Mouse (Mus musculus) adrenal gland (tissue): ENCODE results near the gene Rinl.

Experiments
- intact Hi-C: fragments of 180-260 bp; cut with DNase I; formaldehyde crosslinking; loops from one replicate; pipeline ENCODE4 v1.15.1; 2025

The Rinl gene

DNA sequence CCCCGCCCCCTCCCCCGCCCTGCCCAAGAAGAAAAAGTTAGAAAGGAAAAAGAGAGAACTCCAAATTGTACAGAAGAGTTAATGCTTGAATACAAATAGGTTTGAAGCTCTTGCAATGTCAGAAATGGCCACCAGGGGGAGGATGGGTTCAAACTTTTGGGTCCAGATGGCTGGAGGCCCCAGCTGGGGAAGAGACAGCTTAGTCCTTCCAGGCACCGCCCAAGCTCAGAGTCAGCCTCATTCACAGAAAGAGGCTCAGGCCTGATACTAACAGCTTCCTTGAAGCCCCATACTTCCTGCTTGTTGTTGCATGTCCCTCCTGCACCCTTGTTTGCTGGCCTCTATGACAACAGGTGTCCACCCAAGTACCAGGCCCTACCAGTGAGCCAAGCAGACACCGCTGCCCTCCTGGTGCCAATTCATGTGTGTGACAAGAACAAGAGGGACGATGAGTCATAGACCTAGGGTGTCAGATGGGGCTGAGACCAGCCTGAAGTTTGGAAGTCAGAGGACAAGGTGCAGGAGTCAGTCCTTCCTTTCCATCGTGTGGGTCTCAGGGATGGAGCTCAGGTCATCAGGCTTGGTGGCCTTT is 8.6 kb upstream of the Rinl start:
- intact Hi-C loops: loop anchor here (5.0 to 10.0 kb wide), 2 partner anchors 87 to 255 kb away; no protein-coding TSS in a partner anchor

DNA sequence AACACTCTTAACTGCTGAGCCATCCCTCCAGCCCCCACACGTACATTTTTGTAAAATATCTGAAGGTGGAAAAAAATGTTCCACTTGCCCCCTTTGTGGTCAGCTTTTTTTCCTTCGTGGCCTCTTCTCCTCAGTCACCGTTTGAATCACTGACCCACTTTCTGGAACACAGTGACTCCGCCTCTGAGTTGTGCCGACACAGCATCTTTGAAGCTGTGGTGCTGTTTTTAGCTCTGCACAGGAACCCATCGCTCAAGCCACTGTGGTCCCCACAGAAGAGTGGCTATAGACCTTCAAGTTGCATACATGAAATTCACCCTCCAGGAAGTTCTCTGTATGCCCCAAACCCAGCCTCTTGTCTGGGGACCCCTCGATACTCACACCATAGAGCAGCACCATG is 7.9 kb upstream of the Rinl start:
- intact Hi-C loops: loop anchor here (5.0 to 10.0 kb wide), 2 partner anchors 86 to 254 kb away; no protein-coding TSS in a partner anchor

DNA sequence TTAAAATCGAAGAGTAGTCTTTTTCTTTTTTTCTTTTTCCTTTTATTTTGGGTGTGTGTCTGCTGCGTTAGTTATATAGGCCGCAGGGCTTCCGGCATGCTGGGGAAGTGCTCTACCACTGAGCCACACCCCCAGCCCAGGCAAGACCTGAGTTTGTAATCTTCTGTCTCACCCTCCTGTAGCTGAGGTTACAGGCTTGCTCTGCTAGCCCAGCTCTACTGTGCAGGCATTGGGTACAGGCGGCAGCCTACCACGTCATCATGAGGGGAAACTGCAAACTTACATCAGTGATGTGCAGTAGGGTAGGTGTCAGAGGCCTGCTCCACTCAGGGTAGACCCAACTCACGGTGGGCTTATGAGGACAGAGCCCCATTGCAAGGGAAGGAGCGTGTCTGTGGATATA is 7.5 kb upstream of the Rinl start:
- intact Hi-C loops: loop anchor here (5.0 to 10.0 kb wide), 2 partner anchors 86 to 254 kb away; no protein-coding TSS in a partner anchor

- intact Hi-C loops: loop anchor here (5.0 to 10.0 kb wide), 2 partner anchors 187 to 250 kb away; no protein-coding TSS in a partner anchor
Observed at GRCm38 (mm10) chr7:28785161-28785560, 3.6 kb upstream of the Rinl start.

- intact Hi-C loops: loop anchor here (5.0 to 10.0 kb wide), 2 partner anchors 184 to 247 kb away; no protein-coding TSS in a partner anchor
Observed at GRCm38 (mm10) chr7:28787884-28788283, 885 bp upstream of the Rinl start.

- intact Hi-C loops: loop anchor here (5.0 to 10.0 kb wide), 2 partner anchors 183 to 246 kb away; no protein-coding TSS in a partner anchor
Observed at GRCm38 (mm10) chr7:28789235-28789634, 466 bp downstream of the Rinl start.

DNA sequence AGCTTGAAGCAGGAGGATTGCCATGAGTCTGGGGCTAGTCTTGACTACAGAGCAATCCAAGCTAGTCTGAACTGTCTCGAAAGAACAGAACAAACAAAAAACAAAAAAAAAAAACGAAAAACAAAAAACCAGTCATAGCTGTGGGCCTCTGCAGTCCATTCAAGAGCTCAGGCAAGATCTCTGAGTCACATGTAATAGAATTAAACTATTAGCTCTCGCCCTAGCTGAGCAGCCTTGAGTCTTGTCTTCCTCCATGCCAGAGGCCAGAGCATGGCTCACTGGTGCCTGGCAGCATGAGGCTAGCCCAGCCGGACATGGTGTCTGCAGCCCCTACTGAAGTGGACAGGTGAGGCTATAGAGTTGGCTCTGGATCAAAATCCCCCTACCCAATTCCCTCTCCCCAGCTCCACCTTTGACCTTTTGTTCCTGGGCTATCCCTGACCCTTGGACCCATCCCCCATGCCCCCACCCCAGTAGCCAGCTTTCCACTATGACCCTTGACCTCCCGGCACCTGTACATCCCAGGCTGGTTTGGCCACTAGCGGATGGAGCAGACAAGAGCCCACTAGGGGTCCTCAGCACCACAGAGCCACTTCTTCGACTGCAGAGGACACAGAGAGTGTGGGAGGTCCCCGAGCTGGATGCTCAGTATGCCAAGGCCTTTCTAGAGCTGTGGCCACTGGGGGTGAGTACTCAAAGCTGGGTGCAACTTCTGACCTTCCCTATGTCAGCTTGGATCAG is 1.5 kb downstream of the Rinl start:
- intact Hi-C loops: no loop called here

DNA sequence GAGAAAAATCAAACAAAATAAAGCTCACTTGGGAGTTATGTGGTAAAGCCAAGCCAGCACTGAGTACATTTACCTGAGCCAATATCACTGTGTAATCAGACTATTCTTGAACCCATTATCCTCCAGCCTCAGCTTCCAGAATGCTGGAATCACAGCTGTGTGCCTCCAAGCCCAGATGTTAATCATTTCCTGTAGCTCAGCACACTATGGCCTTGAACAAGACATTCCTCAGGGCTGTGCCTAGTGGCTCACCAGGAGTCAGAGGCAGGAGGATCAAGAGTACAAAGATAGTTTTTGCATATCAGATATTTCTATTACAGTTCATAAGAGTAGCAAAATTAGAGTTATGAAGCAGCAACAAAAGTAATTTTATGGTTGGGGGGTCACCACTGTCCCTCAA is 2.9 kb downstream of the Rinl start:
- intact Hi-C loops: no loop called here

- intact Hi-C loops: no loop called here
Observed at GRCm38 (mm10) chr7:28792391-28793185, 3.8 kb downstream of the Rinl start.

GRCm38 (mm10) chr7:28793834-28794233 is 5.1 kb downstream of the Rinl start:
- intact Hi-C loops: no loop called here

DNA sequence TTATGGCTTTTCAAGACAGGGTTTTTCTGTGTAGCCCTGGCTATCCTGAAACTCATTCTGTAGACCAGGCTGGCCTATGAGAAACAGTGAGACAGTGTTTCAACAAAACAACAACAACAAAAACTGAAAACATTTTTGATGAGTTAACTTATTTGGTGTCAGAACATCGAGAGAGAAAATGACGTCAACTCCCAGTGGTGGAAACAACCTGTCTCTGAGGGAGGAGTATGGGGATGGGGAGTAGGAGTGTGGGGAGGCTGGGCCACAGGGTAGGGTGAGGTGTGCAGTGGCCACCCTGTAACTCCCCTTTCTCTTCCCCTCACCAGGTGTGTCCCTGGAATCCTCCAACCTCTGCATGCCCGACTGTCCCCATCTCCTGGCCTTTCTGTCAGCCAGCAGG is 5.7 kb downstream of the Rinl start:
- intact Hi-C loops: no loop called here

DNA sequence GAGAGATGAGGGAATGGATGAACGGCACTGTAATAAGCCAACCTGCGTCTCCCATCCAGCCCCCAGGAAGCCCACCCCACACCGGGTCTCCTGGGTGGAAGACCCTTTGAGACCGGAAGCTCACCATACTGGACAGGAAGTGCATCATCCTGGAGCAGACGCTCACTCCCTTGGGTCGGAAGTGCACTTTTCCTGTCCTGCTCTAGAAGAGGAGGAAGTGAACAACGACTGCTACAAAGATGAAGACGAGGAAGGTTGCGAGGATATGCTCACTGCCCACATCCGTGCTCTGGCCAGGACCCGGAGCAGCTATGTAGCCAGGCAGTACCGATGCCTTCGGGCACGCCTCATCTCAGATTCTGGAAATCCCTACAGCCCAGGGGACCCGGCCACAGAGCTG is 7.1 kb downstream of the Rinl start:
- intact Hi-C loops: no loop called here

GRCm38 (mm10) chr7:28796562-28796975 is 7.8 kb downstream of the Rinl start:
- intact Hi-C loops: no loop called here

- intact Hi-C loops: loop anchor here (2.0 kb wide), 1 partner anchor 67 kb away; no protein-coding TSS in a partner anchor
Observed at GRCm38 (mm10) chr7:28799994-28800393, 11.2 kb downstream of the Rinl start.

DNA sequence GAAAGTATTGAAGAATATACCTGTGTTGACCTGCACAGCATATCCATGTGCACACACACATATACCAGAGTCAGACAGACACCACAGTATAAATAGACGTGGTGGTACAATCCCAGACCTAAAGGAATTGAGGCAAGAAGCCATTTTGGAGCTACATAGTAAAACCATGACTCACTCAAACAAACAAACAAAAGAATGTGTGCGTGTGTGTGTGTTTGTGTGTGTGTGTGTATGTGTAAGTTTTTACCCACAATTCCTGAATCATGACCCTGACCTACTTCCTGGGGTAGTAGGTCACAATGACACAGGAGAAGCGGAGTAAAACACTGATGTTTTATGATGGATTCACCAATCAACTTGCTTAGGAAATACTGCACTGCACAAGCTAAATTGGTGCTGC is 12.7 kb downstream of the Rinl start:
- intact Hi-C loops: no loop called here

GRCm38 (mm10) chr7:28801901-28802670 is 13.3 kb downstream of the Rinl start:
- intact Hi-C loops: no loop called here

DNA sequence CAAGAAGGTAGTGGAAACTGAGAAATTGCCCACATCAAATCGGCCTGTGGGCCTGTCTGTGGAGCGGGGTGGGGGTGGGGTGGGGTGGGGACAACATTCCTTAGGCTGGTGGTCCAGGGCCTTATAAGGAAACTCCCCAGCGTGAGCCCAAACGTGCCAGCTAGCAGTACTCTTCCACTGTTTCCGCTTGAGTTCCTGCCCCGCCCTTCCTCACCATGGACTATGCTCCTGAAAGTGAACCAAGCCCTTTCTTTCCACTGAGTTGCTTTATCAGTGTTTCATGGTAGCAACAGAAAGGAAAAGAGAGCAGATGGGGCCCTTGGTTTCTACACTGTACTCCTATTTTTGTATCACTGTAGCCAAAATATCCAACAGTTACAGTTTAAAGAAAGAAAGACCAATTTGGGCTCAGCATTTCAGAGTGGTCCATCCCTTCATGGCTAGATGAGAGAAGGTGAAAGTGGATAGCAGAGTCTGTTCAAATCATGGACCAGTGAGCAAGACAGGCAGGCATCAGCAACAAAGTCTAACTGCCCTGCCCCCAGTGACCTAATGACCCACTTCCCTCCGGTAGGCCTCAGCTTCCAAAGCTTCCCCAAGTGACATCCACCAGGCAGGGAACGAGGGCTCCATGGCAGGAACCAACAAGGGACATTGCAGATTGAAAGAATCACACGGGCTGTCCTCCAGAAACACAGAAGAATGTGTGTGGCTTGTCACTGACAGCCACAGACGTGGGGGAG is 14.2 kb downstream of the Rinl start:
- intact Hi-C loops: no loop called here

- intact Hi-C loops: no loop called here
Observed at GRCm38 (mm10) chr7:28803756-28804155, 15.0 kb downstream of the Rinl start.

- intact Hi-C loops: no loop called here
Observed at GRCm38 (mm10) chr7:28806869-28807268, 18.1 kb downstream of the Rinl start.

GRCm38 (mm10) chr7:28807641-28808220 is 19.0 kb downstream of the Rinl start:
- intact Hi-C loops: no loop called here
